Mouse (Mus musculus): Measurements from ENCODE around the gene Tnfrsf22. TPM values are rescaled to one million over a fixed set of nuclear protein-coding genes. Genes with fewer than 3 reads are reported as not detected.
"Not testable (repeated sequence)": the region's sequence is repeated elsewhere in the genome, so short reads cannot be mapped to it uniquely, and the experiment has no call there.

Tnfrsf22 gene
- 1 to 10 TPM; 1.7 to 2.6 (median 2.2) TPM for total RNA-seq (2022)

- peak; percentile 60 to 71 for DNase-seq (ENCODE audit: low spot score in 2 of 2)
Measured at GRCm38 (mm10) chr7:143649034-143649768, at the start of gene Tnfrsf22. Tnfrsf22 (minus strand) TSS chr7:143649661.

GRCm38 (mm10) chr7:143696140-143696539, 46.7 kb upstream of the Tnfrsf22 start:
- DNase-seq (ENCODE audit: low spot score in 2 of 2), result no peak

GRCm38 (mm10) chr7:143694550-143694949, 45.1 kb upstream of the Tnfrsf22 start:
- no peak for DNase-seq (ENCODE audit: low spot score in 2 of 2)

- no peak for DNase-seq (ENCODE audit: low spot score in 2 of 2)
Measured at GRCm38 (mm10) chr7:143692746-143693510, 43.5 kb upstream of the Tnfrsf22 start.

GRCm38 (mm10) chr7:143691909-143692308, 42.4 kb upstream of the Tnfrsf22 start:
- DNase-seq (ENCODE audit: low spot score in 2 of 2), result no peak

GRCm38 (mm10) chr7:143691181-143691580, 41.7 kb upstream of the Tnfrsf22 start:
- no peak for DNase-seq (ENCODE audit: low spot score in 2 of 2)

GRCm38 (mm10) chr7:143689946-143690345, 40.5 kb upstream of the Tnfrsf22 start:
- DNase-seq (ENCODE audit: low spot score in 2 of 2), result no peak

GRCm38 (mm10) chr7:143689481-143689880, 40.0 kb upstream of the Tnfrsf22 start:
- DNase-seq (ENCODE audit: low spot score in 2 of 2), result no peak

GRCm38 (mm10) chr7:143686676-143687075, 37.2 kb upstream of the Tnfrsf22 start:
- DNase-seq (ENCODE audit: low spot score in 2 of 2), result not testable (repeated sequence)

GRCm38 (mm10) chr7:143686191-143686590, 36.7 kb upstream of the Tnfrsf22 start:
- DNase-seq (ENCODE audit: low spot score in 2 of 2), result not testable (repeated sequence)

- DNase-seq (ENCODE audit: low spot score in 2 of 2), result peak; percentile 59 to 69
Measured at GRCm38 (mm10) chr7:143685359-143686067, 36.1 kb upstream of the Tnfrsf22 start, which contains the start of gene Tnfrsf23. Tnfrsf23 (minus strand) TSS chr7:143685872.

GRCm38 (mm10) chr7:143684569-143684968, 35.1 kb upstream of the Tnfrsf22 start:
- not testable (repeated sequence) for DNase-seq (ENCODE audit: low spot score in 2 of 2)

- DNase-seq (ENCODE audit: low spot score in 2 of 2), result no peak
Measured at GRCm38 (mm10) chr7:143681566-143681965, 32.1 kb upstream of the Tnfrsf22 start.

- DNase-seq (ENCODE audit: low spot score in 2 of 2), result not testable (repeated sequence)
Measured at GRCm38 (mm10) chr7:143680836-143681235, 31.4 kb upstream of the Tnfrsf22 start.

- not testable (repeated sequence) for DNase-seq (ENCODE audit: low spot score in 2 of 2)
Measured at GRCm38 (mm10) chr7:143679650-143680049, 30.2 kb upstream of the Tnfrsf22 start.

GRCm38 (mm10) chr7:143666427-143667311, 17.2 kb upstream of the Tnfrsf22 start:
- no peak for DNase-seq (ENCODE audit: low spot score in 2 of 2)

- DNase-seq (ENCODE audit: low spot score in 2 of 2), result no peak
Measured at GRCm38 (mm10) chr7:143663470-143663869, 14.0 kb upstream of the Tnfrsf22 start.

- no peak for DNase-seq (ENCODE audit: low spot score in 2 of 2)
Measured at GRCm38 (mm10) chr7:143660797-143661196, 11.3 kb upstream of the Tnfrsf22 start.

GRCm38 (mm10) chr7:143649769-143650346, 397 bp upstream of the Tnfrsf22 start:
- DNase-seq (ENCODE audit: low spot score in 2 of 2), result not testable (repeated sequence)

GRCm38 (mm10) chr7:143643949-143644348, 5.5 kb downstream of the Tnfrsf22 start:
- DNase-seq (ENCODE audit: low spot score in 2 of 2), result not testable (repeated sequence)
